Mouse (Mus musculus): Measurements from ENCODE around the gene Ppp1ca. TPM values are rescaled to one million over a fixed set of nuclear protein-coding genes. Genes with fewer than 3 reads are reported as not detected.
A peak's percentile ranks its signal among the peaks of the same experiment; 100 is the strongest.

The Ppp1ca gene
- polyA plus RNA-seq (2015; fragmentation: Nextera tagmentation; extraction: Ambion mirVana) = 911 and 931 TPM in 2 replicates

- peak within 1 kb of the TSS; percentile 73 for H3K4me2 ChIP-seq (ENCODE audit: low read depth, low read length)
- H3K27ac ChIP-seq (ENCODE audit: low read length) = peak within 1 kb of the TSS; percentile 94
- peak within 1 kb of the TSS; percentile 99 for H3K9ac ChIP-seq (ENCODE audit: low read length)
- 4% methylated on average over 25 of the region's 47 CpGs for WGBS
- no peaks in the 10 kb centered on the region for H3K27me3 ChIP-seq (ENCODE audit: control insufficient read depth, insufficient read depth, low read depth, low read length)
- H3K4me3 ChIP-seq (ENCODE audit: low read length) = peak within 1 kb of the TSS; percentile 88
- peak; percentile 95 for ATAC-seq (ENCODE audit: low read depth)
- H3K4me1 ChIP-seq (replicated peaks; ENCODE audit: control insufficient read depth, insufficient read depth, low read length) = peaks cover 16% of the 10 kb centered on the region
- peaks cover 27% of the 10 kb centered on the region for H3K36me3 ChIP-seq (ENCODE audit: control insufficient read depth, insufficient read depth, low read length)
- H3K9me3 ChIP-seq (ENCODE audit: control insufficient read depth, low read length) = no peaks in the 10 kb centered on the region
Observed at GRCm38 (mm10) chr19:4191528-4192250, at the start of gene Ppp1ca. TSS of gene Ppp1ca (plus strand) at chr19:4192065.

DNA sequence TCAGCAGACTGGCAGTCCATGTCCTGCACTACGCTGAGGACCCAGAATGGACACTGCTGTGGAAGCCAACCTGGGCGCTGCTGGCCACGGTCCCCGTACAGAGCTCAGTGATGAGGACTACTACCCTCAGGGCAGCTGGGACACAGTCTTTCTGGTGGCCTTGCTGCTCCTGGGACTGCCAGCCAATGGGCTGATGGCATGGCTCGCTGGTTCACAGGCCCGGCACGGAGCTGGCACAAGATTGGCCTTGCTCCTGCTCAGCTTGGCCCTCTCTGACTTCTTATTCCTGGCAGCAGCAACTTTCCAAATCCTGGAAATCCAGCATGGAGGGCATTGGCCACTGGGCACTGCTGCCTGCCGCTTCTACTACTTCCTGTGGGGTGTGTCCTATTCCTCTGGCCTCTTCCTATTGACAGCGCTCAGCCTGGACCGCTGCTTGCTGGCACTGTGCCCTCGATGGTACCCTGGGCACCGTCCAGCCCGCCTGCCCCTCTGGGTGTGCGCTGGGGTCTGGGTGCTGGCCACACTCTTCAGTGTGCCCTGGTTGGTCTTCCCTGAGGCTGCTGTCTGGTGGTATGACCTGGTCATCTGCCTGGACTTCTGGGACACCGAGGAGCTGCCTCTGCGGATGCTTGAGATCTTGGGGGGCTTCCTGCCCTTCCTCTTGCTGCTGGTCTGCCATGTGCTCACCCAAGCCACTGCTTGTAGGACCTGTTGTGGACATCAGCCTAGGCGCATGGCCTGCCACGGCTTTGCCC is 49.3 kb upstream of the Ppp1ca start:
- WGBS = 83% methylated on average over 18 of the region's 18 CpGs
- H3K27ac ChIP-seq (ENCODE audit: low read length) = no peak overlapping the region
- no peak for ATAC-seq (ENCODE audit: low read depth)

DNA sequence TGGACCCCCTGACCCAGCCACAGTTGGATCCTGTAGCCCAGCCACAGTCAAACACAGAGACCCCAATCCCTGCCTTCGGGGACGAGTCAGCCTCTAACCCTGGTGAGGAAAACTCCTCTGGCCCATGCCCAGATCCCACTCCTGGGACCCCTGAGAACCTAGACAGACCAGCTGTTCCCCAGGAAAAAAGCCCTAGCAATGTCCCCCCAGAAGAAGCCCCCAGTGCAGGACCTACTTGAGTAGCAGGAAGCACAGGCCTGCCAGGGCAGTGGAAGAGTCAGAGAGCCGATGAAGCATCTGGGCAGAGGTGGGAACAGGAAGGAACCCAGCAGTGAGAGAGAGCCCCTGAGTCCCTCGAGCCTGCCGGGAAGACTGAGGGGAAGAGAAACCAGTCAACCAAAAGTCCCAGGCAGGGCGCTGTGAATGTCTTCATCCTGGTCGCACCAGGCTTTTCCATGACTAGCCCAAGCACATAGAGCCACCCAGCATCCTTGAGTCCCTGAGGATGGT is 48.1 kb upstream of the Ppp1ca start, which contains the start of gene Cabp4:
Gene Cabp4 (minus strand): TSS at position 275 of the 510 bp plus-strand sequence.
- Histone ChIP-seq H3K4me1 (replicated peaks; ENCODE audit: control insufficient read depth, insufficient read depth, low read length) (peaks cover 8% of the 10 kb centered on the region), H3K27me3 (ENCODE audit: control insufficient read depth, insufficient read depth, low read depth, low read length) (no peaks in the 10 kb centered on the region), H3K9me3 (ENCODE audit: control insufficient read depth, low read length) (no peaks in the 10 kb centered on the region), H3K4me3 (ENCODE audit: low read length) (no peak within 1 kb of the TSS), H3K36me3 (ENCODE audit: control insufficient read depth, insufficient read depth, low read length) (no peaks in the 10 kb centered on the region), H3K4me2 (ENCODE audit: low read depth, low read length) (no peak within 1 kb of the TSS), H3K9ac (ENCODE audit: low read length) (no peak within 1 kb of the TSS), H3K27ac (ENCODE audit: low read length) (no peak within 1 kb of the TSS)
- no peak for ATAC-seq (ENCODE audit: low read depth)
- WGBS = 77% methylated on average over 7 of the region's 7 CpGs

More for the DNA sequence above, 49.3 kb upstream of the Ppp1ca start:
- Histone ChIP-seq H3K9ac (ENCODE audit: low read length) (no peak overlapping the region), H3K36me3 (ENCODE audit: control insufficient read depth, insufficient read depth, low read length) (no peaks in the 10 kb centered on the region), H3K4me1 (replicated peaks; ENCODE audit: control insufficient read depth, insufficient read depth, low read length) (peaks cover 4% of the 10 kb centered on the region; the same call in 1 of the 2 replicates), H3K4me2 (ENCODE audit: low read depth, low read length) (no peak overlapping the region), H3K4me3 (ENCODE audit: low read length) (no peak overlapping the region), H3K27me3 (ENCODE audit: control insufficient read depth, insufficient read depth, low read depth, low read length) (no peaks in the 10 kb centered on the region), H3K9me3 (ENCODE audit: control insufficient read depth, low read length) (no peaks in the 10 kb centered on the region)

GRCm38 (mm10) chr19:4144550-4145498 is 47.0 kb upstream of the Ppp1ca start:
- Histone ChIP-seq H3K4me3 (ENCODE audit: low read length) (no peak overlapping the region), H3K4me1 (replicated peaks; ENCODE audit: control insufficient read depth, insufficient read depth, low read length) (peaks cover 14% of the 10 kb centered on the region), H3K27me3 (ENCODE audit: control insufficient read depth, insufficient read depth, low read depth, low read length) (no peaks in the 10 kb centered on the region), H3K27ac (ENCODE audit: low read length) (no peak overlapping the region), H3K4me2 (ENCODE audit: low read depth, low read length) (no peak overlapping the region), H3K9ac (ENCODE audit: low read length) (no peak overlapping the region), H3K9me3 (ENCODE audit: control insufficient read depth, low read length) (no peaks in the 10 kb centered on the region), H3K36me3 (ENCODE audit: control insufficient read depth, insufficient read depth, low read length) (peaks cover under 1% of the 10 kb centered on the region; the same call in 1 of the 2 replicates)
- no peak for ATAC-seq (ENCODE audit: low read depth)
- WGBS = 72% methylated on average over 16 of the region's 16 CpGs

DNA sequence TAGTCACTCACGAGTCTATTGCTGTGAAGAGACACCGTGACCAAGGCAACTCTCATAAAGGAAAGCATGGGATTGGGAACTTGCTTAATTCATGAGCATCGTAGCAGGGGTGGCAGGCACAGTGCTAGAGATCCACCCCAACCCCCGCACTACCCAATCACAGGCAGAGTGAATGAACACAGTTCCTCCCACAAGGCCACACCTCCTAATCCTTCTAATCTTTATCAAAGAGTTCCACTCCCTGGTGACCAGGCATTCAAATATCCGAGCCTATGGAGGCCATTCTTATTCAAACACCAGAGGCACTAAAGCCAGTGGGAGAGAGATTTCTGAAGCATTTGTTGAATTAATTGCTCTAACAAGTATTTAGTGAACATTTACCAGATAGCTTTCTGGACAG is 45.9 kb upstream of the Ppp1ca start:
- no peak for ATAC-seq (ENCODE audit: low read depth)
- 88% methylated on average over 5 of the region's 5 CpGs for WGBS

DNA sequence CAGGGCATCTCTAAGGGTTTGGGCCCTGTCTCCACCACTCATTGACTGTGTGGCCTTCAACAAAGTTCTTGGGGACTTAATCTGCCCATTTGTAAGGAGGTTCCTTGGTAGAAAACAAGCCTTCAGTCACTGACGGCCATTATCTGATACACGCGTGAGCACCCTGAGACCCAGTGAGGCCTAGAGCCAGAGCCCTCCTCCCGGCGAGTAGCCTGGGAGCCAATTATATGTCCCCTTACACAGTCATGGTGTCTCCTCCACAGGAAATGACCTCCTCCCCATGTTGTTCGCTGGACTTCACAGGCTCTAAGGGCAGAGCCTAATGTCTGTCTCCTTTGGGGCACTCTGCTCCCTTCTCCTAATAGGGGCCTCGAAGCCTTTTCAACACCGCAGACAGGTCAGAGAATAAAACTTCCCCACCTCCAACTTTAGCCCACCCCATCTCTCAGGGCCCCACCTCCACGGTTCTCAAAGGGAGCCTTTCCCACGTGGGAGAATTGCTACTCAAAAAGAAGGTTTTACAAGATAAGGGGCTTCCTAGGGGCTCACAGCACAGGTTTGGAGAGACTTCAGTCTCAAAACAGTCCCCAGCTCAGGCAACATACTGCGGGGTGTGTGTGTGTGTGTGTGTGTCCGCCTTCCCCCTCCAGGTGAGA is 45.4 kb upstream of the Ppp1ca start:
- Histone ChIP-seq H3K9me3 (ENCODE audit: control insufficient read depth, low read length) (no peaks in the 10 kb centered on the region), H3K27ac (ENCODE audit: low read length) (no peak overlapping the region; the same call in 1 of the 2 replicates), H3K4me3 (ENCODE audit: low read length) (no peak overlapping the region), H3K9ac (ENCODE audit: low read length) (no peak overlapping the region), H3K27me3 (ENCODE audit: control insufficient read depth, insufficient read depth, low read depth, low read length) (no peaks in the 10 kb centered on the region), H3K36me3 (ENCODE audit: control insufficient read depth, insufficient read depth, low read length) (peaks cover 15% of the 10 kb centered on the region), H3K4me2 (ENCODE audit: low read depth, low read length) (no peak overlapping the region), H3K4me1 (replicated peaks; ENCODE audit: control insufficient read depth, insufficient read depth, low read length) (peaks cover 16% of the 10 kb centered on the region)
- no peak for ATAC-seq (ENCODE audit: low read depth)
- 61% methylated on average over 12 of the region's 12 CpGs for WGBS

More for the DNA sequence above, 45.9 kb upstream of the Ppp1ca start:
- Histone ChIP-seq H3K9ac (ENCODE audit: low read length) (no peak overlapping the region), H3K36me3 (ENCODE audit: control insufficient read depth, insufficient read depth, low read length) (peaks cover 11% of the 10 kb centered on the region), H3K9me3 (ENCODE audit: control insufficient read depth, low read length) (no peaks in the 10 kb centered on the region), H3K27me3 (ENCODE audit: control insufficient read depth, insufficient read depth, low read depth, low read length) (no peaks in the 10 kb centered on the region), H3K4me2 (ENCODE audit: low read depth, low read length) (no peak overlapping the region), H3K4me3 (ENCODE audit: low read length) (no peak overlapping the region), H3K27ac (ENCODE audit: low read length) (no peak overlapping the region), H3K4me1 (replicated peaks; ENCODE audit: control insufficient read depth, insufficient read depth, low read length) (peaks cover 16% of the 10 kb centered on the region)

- Histone ChIP-seq H3K4me3 (ENCODE audit: low read length) (no peak overlapping the region), H3K27ac (ENCODE audit: low read length) (no peak overlapping the region; the same call in 1 of the 2 replicates), H3K4me2 (ENCODE audit: low read depth, low read length) (no peak overlapping the region), H3K9me3 (ENCODE audit: control insufficient read depth, low read length) (no peaks in the 10 kb centered on the region), H3K36me3 (ENCODE audit: control insufficient read depth, insufficient read depth, low read length) (peaks cover 15% of the 10 kb centered on the region), H3K27me3 (ENCODE audit: control insufficient read depth, insufficient read depth, low read depth, low read length) (no peaks in the 10 kb centered on the region), H3K9ac (ENCODE audit: low read length) (no peak overlapping the region), H3K4me1 (replicated peaks; ENCODE audit: control insufficient read depth, insufficient read depth, low read length) (peaks cover 16% of the 10 kb centered on the region)
- ATAC-seq (ENCODE audit: low read depth) = no peak
- WGBS = 50% methylated on average over 3 of the region's 3 CpGs
Observed at GRCm38 (mm10) chr19:4147022-4147405, 44.9 kb upstream of the Ppp1ca start.

GRCm38 (mm10) chr19:4147782-4148490 is 43.9 kb upstream of the Ppp1ca start:
- peak; percentile 4 for ATAC-seq (ENCODE audit: low read depth)

More at GRCm38 (mm10) chr19:4147782-4148490, 43.9 kb upstream of the Ppp1ca start:
- peak overlapping the region; percentile 95 for H3K9ac ChIP-seq (ENCODE audit: low read length)
- H3K4me3 ChIP-seq (ENCODE audit: low read length) = peak overlapping the region; percentile 84
- peaks cover 15% of the 10 kb centered on the region for H3K36me3 ChIP-seq (ENCODE audit: control insufficient read depth, insufficient read depth, low read length)
- H3K9me3 ChIP-seq (ENCODE audit: control insufficient read depth, low read length) = no peaks in the 10 kb centered on the region
- 0 out of 2 replicates have a peak overlapping the region, but pooled peaks have one; percentile 29 for H3K27ac ChIP-seq (ENCODE audit: low read length)
- WGBS = 39% methylated on average over 9 of the region's 9 CpGs
- H3K27me3 ChIP-seq (ENCODE audit: control insufficient read depth, insufficient read depth, low read depth, low read length) = no peaks in the 10 kb centered on the region
- H3K4me1 ChIP-seq (replicated peaks; ENCODE audit: control insufficient read depth, insufficient read depth, low read length) = peaks cover 16% of the 10 kb centered on the region
- H3K4me2 ChIP-seq (ENCODE audit: low read depth, low read length) = peak overlapping the region; percentile 80
